Mouse (Mus musculus): ENCODE data around the gene Cbfb. TPM values are rescaled to one million over a fixed set of nuclear protein-coding genes. Genes with fewer than 3 reads are reported as not detected.
A peak's percentile ranks its signal among the peaks of the same experiment; 100 is the strongest.
"Not testable (repeated sequence)": the region's sequence is repeated elsewhere in the genome, so short reads cannot be mapped to it uniquely, and the experiment has no call there.

Cbfb gene
- polyA plus RNA-seq, 1 experiment from 2014 or later: 73.1 TPM

DNA sequence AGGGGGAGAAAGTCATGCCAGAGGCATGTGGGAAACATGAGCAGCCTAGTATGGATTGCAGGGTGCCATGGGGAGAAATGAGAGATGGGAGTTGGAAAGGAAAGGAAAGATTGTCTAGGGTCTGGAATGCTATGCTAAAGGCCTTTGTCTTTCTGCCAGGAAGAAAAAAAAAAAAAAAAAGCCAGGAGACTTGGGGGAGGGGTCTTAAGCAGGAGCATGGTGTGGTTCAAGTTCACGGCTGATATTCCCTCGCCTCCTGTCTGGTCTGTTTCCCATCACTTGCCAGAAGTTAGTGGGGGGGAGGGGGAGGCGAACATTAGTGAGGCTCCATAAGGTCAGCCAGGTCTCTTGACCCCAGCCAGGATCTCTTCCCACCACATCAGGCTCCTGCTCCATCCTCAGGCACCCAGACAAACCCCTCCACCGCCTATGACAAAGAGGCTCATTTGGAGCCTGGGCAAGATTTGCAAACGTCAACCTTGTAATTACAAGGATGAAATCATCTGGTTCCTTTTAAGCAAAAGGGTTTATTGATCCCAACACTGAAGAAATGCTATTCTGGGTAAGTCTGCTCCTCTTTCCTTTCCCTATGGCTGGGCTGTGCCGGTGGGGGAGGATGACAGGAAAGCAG lies 6.1 kb upstream of the Cbfb start:
- 27% methylated on average over 6 of the region's 6 CpGs for WGBS
- Histone ChIP-seq H3K9me3 (no peaks in the 10 kb centered on the region), H3K27me3 (replicated peaks) (no peaks in the 10 kb centered on the region), H3K4me3 (no peak overlapping the region), H3K27ac (no peak overlapping the region), H3K9ac (no peak overlapping the region), H3K36me3 (no peaks in the 10 kb centered on the region), H3K4me1 (no peaks in the 10 kb centered on the region), H3K4me2 (replicated peaks) (no peak overlapping the region)
- ATAC-seq (ENCODE audit: low FRiP score, low read depth): no peak

DNA sequence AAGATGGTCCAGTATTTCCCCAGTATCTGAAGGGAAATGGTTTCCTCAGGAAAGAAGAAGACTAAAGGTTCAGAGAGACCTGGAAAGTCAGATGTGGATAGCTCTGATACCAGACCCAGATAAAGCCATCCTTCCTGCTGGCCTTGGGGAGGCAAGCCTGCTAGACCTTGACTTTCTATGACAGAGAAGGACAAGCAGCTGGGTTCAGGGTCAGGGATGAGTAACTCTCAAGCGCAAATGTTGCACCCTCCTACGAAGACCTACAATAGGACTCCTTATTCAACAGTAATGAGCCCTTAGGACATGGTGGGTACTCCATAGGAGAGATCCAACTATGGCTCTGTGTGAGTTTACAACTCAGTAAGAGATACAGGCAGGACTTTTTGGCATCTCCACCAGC lies 5.3 kb upstream of the Cbfb start:
- 85% methylated on average over 2 of the region's 2 CpGs for WGBS
- H3K27me3 ChIP-seq (replicated peaks): no peaks in the 10 kb centered on the region
- no peaks in the 10 kb centered on the region for H3K9me3 ChIP-seq
- H3K9ac ChIP-seq: no peak overlapping the region
- H3K36me3 ChIP-seq: no peaks in the 10 kb centered on the region
- H3K4me1 ChIP-seq: no peaks in the 10 kb centered on the region
- H3K4me2 ChIP-seq (replicated peaks): no peak overlapping the region
- no peak for ATAC-seq (ENCODE audit: low FRiP score, low read depth)
- no peak overlapping the region for H3K4me3 ChIP-seq
- H3K27ac ChIP-seq: no peak overlapping the region

DNA sequence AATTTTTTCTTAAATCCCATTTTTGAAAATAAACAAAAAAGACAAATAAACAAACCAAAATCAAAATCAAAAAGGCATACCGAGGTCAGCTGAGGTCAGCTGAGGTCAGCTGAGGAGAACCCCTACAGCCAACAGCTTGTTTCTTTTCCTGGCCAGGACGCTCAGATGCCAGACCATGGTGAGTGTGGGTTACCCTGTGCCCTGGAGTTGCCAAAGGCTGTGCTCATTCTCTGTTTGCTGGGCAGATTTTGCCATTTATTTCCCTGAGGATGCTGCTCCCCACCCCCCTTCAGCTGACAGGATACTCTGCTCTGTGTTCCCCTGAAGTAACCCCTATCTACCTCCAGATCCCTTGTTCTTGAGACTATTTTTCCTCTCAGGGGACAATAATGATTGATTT lies 3.4 kb upstream of the Cbfb start:
- Histone ChIP-seq H3K9ac (no peak overlapping the region), H3K36me3 (no peaks in the 10 kb centered on the region), H3K27ac (no peak overlapping the region), H3K4me3 (no peak overlapping the region), H3K27me3 (replicated peaks) (no peaks in the 10 kb centered on the region), H3K9me3 (no peaks in the 10 kb centered on the region), H3K4me1 (no peaks in the 10 kb centered on the region), H3K4me2 (replicated peaks) (no peak overlapping the region)
- WGBS: 79% methylated on average over 2 of the region's 2 CpGs
- ATAC-seq (ENCODE audit: low FRiP score, low read depth): no peak

DNA sequence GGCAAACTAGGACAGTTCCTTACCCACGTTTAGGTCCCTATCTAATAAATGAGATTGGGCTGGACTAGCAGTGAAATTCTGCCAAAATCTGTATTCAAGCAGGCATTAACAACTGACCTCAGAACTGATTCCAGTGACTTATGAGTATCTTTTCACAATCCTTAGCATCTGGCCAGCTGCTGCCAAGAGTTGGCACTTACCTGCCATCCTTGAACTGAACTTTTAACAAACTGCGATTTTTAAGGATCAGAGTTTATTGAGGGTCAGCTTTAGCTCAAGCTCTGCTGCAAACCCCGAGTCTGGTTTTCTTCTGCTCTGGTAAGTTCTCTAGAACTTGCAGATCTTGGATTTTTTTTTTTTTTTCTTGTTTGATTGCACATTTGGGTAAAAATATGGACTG lies 892 bp upstream of the Cbfb start:
- no peaks in the 10 kb centered on the region for H3K27me3 ChIP-seq (replicated peaks)
- H3K4me2 ChIP-seq (replicated peaks): no peak overlapping the region
- H3K36me3 ChIP-seq: no peaks in the 10 kb centered on the region
- H3K4me1 ChIP-seq: peaks cover 4% of the 10 kb centered on the region
- no peak overlapping the region for H3K4me3 ChIP-seq
- H3K9me3 ChIP-seq: no peaks in the 10 kb centered on the region
- no peak overlapping the region for H3K9ac ChIP-seq
- H3K27ac ChIP-seq: no peak overlapping the region
- 54% methylated on average over 3 of the region's 3 CpGs for WGBS
- no peak for ATAC-seq (ENCODE audit: low FRiP score, low read depth)

DNA sequence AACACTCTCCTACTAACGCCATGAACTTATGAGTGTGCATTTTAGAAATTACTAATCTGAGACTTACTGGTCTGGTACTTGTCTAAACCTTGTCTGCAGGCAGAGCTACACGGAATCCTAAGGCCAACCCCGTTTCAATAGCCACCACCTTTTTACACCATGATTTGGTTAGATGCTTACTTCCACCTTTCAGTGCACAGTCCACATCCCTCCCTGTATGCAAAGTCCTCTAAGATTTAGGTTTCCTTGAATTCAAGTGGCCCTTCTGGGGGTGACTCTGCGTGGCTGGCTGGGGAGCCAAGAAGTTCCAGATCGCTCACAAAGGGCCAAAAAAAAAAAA lies 463 bp upstream of the Cbfb start:
- no peak; the same call in 1 of the 2 replicates for ATAC-seq (ENCODE audit: low FRiP score, low read depth)
- Histone ChIP-seq H3K36me3 (no peaks in the 10 kb centered on the region), H3K9me3 (no peaks in the 10 kb centered on the region), H3K4me3 (peak overlapping the region; percentile 85), H3K9ac (peak overlapping the region; percentile 91), H3K4me2 (replicated peaks) (peak overlapping the region; percentile 69), H3K4me1 (peaks cover 4% of the 10 kb centered on the region), H3K27ac (peak overlapping the region; percentile 72; the same call in 1 of the 2 replicates), H3K27me3 (replicated peaks) (no peaks in the 10 kb centered on the region)
- 2% methylated on average over 5 of the region's 5 CpGs for WGBS

DNA sequence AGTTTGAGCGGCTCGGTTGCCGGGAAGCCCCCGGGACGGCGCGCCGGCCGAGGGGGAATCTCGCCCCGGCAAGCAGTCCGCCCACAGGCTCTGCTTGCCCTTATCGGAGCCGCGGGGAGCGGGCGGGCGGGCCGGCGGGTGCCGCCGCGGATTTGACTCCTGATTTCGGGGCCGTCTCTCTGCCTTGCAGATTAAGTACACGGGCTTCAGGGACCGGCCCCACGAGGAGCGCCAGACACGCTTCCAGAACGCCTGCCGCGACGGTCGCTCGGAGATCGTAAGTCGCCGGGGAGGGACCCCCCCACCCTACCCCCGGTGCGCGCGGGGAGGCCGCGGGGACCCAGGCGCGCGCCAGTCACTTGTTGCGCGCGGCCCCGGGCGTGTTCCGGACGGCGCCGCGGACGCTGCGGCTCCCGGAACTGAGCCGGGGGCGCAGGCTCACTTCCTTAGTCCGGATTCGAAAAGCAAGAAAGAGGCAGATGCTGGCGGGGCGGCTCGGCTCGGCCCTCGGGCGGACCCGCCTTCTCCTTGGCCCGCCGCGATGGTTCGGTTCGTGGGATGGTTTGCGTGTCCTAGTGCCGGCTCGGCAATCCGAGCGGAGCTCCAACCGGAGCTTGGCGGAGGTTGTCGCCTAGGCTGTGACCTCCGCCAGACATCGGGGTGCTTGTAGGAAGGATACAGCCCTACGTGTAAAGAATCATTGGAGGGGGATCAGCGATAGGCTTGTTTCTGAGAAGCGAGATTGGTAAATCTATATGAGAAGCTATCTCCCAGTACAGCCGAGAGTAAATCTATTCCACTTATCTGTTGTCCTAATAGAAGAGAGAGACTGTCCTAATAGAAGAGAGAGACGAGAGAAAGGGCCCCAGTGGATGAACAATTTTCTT lies 885 bp downstream of the Cbfb start:
- H3K27ac ChIP-seq: peak overlapping the region; percentile 72
- H3K4me1 ChIP-seq: peaks cover 4% of the 10 kb centered on the region
- H3K9me3 ChIP-seq: no peaks in the 10 kb centered on the region
- H3K4me2 ChIP-seq (replicated peaks): peak overlapping the region; percentile 69
- under 1% methylated on average over 92 of the region's 92 CpGs for WGBS
- H3K27me3 ChIP-seq (replicated peaks): no peaks in the 10 kb centered on the region
- peak; percentile 54 for ATAC-seq (ENCODE audit: low FRiP score, low read depth)
- H3K9ac ChIP-seq: peak overlapping the region; percentile 91
- no peaks in the 10 kb centered on the region for H3K36me3 ChIP-seq
- peak overlapping the region; percentile 85 for H3K4me3 ChIP-seq

- Histone ChIP-seq H3K4me2 (replicated peaks) (peak overlapping the region; percentile 69), H3K4me1 (peaks cover 4% of the 10 kb centered on the region), H3K9ac (peak overlapping the region; percentile 91), H3K27ac (no peak overlapping the region), H3K9me3 (no peaks in the 10 kb centered on the region), H3K27me3 (replicated peaks) (no peaks in the 10 kb centered on the region), H3K36me3 (no peaks in the 10 kb centered on the region), H3K4me3 (peak overlapping the region; percentile 85)
- no peak for ATAC-seq (ENCODE audit: low FRiP score, low read depth)
- WGBS: 39% methylated on average over 6 of the region's 6 CpGs
Measured at GRCm38 (mm10) chr8:105172003-105172362, 1.5 kb downstream of the Cbfb start.

DNA sequence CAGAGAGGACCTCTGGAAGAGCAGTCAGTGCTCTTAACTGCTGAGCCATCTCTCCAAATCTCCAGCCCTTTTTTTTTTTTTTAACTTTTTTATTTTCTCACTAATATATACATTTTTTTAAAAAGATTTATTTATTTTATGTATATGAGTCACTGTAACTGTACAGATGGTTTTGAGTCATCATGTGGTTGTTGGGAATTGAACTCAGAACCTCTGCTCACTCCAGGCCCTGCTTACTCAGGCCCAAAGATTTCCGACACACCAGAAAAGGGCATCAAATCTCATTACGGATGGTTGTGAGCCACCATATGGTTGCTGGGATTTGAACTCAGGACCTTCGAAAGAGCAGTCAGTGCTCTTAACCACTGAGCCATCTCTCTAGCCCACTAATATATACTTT lies 4.8 kb downstream of the Cbfb start:
- not testable (repeated sequence) for H3K9ac ChIP-seq; ATAC-seq (ENCODE audit: low FRiP score, low read depth); H3K27ac ChIP-seq; H3K27me3 ChIP-seq (replicated peaks); H3K36me3 ChIP-seq; H3K4me2 ChIP-seq (replicated peaks); H3K4me3 ChIP-seq; H3K9me3 ChIP-seq; H3K4me1 ChIP-seq
- 98% methylated on average over 3 of the region's 3 CpGs for WGBS

GRCm38 (mm10) chr8:105178211-105178800 lies 7.8 kb downstream of the Cbfb start:
- no peak for ATAC-seq (ENCODE audit: low FRiP score, low read depth)
- H3K4me1 ChIP-seq: no peaks in the 10 kb centered on the region
- no peaks in the 10 kb centered on the region for H3K27me3 ChIP-seq (replicated peaks)
- peaks cover 2% of the 10 kb centered on the region; the same call in 1 of the 2 replicates for H3K36me3 ChIP-seq
- H3K4me2 ChIP-seq (replicated peaks): no peak overlapping the region
- H3K27ac ChIP-seq: no peak overlapping the region
- H3K4me3 ChIP-seq: no peak overlapping the region
- no peak overlapping the region for H3K9ac ChIP-seq
- no peaks in the 10 kb centered on the region for H3K9me3 ChIP-seq
- 81% methylated on average over 6 of the region's 6 CpGs for WGBS

DNA sequence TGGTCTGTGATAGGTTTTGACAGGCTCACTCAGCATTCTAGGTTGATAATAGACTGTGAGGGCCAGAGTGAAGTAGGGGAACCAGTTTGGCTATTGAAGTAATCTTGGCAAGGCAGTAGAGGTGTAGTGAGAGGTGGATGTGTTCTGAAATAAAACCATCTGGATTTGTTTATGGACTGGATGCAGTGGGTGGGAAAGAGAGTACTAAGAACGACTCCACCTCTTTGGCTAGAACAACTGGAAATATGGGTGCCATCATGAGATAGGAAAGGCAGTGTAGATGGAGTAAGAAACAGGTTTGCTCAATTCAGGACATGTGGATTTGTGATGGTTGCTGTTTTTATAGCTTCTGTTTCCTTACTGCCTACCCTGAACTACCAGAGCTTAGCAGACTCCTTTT lies 11.7 kb downstream of the Cbfb start:
- H3K27me3 ChIP-seq (replicated peaks): no peaks in the 10 kb centered on the region
- H3K9me3 ChIP-seq: no peaks in the 10 kb centered on the region
- no peak overlapping the region for H3K4me3 ChIP-seq
- H3K9ac ChIP-seq: no peak overlapping the region
- H3K4me2 ChIP-seq (replicated peaks): no peak overlapping the region
- no peaks in the 10 kb centered on the region for H3K4me1 ChIP-seq
- H3K36me3 ChIP-seq: peaks cover 8% of the 10 kb centered on the region
- H3K27ac ChIP-seq: no peak overlapping the region
- 83% methylated on average over 1 of the region's 1 CpGs for WGBS
- ATAC-seq (ENCODE audit: low FRiP score, low read depth): no peak

DNA sequence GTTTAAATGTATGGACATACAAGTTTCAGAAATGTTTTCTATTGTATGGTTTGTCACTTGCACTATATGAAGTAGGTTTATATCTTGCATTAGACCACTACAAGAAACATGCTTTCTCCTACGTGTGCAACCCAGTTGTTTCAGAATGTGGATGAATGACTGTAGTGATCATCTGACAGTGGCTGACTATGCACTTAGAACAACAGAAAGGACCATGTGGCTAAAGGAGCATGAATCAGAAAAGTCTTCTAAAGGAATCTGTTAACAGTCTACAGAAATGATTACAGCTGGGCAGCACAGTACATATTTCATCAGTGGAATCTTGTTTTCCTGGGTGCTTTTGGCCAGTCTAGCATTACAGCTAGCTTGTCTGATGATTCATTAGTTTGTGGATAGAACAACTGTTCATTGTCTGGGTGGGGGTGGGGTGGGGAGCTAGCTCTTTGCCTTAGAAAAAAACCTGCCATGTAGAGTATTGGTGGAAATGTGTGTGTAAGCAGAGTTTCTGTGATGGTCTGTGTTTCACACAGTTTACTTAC lies 16.1 kb downstream of the Cbfb start:
- no peaks in the 10 kb centered on the region for H3K4me1 ChIP-seq
- H3K9me3 ChIP-seq: no peaks in the 10 kb centered on the region
- 69% methylated on average over 1 of the region's 1 CpGs for WGBS
- H3K36me3 ChIP-seq: peaks cover 6% of the 10 kb centered on the region
- H3K4me3 ChIP-seq: no peak overlapping the region
- H3K27ac ChIP-seq: no peak overlapping the region
- no peak for ATAC-seq (ENCODE audit: low FRiP score, low read depth)
- no peak overlapping the region for H3K9ac ChIP-seq
- H3K27me3 ChIP-seq (replicated peaks): no peaks in the 10 kb centered on the region
- H3K4me2 ChIP-seq (replicated peaks): no peak overlapping the region

DNA sequence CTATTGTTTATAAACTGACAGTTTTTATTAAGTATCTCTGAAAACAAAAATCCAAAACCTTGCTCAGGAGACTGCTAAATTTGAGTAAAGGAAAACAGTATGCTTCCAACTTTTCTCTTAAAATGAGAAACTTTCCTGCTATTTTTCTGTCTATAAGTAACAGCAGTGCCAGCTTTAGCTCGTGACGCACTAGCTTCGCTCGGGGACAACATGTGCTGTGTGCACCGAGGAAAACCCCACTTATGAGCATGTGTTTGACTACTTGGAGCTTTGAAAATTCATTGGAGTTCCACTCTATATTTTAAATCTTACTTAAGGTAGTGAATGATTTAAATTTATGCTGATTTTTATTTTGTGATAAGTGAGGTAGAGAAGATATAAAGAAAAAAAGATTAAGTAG lies 21.7 kb downstream of the Cbfb start:
- Histone ChIP-seq H3K4me3 (no peak overlapping the region), H3K4me2 (replicated peaks) (no peak overlapping the region), H3K36me3 (peaks cover 27% of the 10 kb centered on the region), H3K27me3 (replicated peaks) (no peaks in the 10 kb centered on the region), H3K4me1 (no peaks in the 10 kb centered on the region), H3K9ac (no peak overlapping the region), H3K27ac (no peak overlapping the region), H3K9me3 (no peaks in the 10 kb centered on the region)
- no peak for ATAC-seq (ENCODE audit: low FRiP score, low read depth)
- WGBS: 97% methylated on average over 5 of the region's 5 CpGs

All from neural tube, embryonic 12.5 days (tissue).